Mouse (Mus musculus): ENCODE results near the gene E030025P04Rik. TPM values are rescaled to one million over a fixed set of nuclear protein-coding genes. Genes with fewer than 3 reads are reported as not detected.
A peak's percentile ranks its signal among the peaks of the same experiment; 100 is the strongest.

E030025P04Rik gene
- total RNA-seq (2021), result not detected
- long read RNA-seq, experiment 1, result 0 reads
- long read RNA-seq, experiment 2, result 0 reads

DNA sequence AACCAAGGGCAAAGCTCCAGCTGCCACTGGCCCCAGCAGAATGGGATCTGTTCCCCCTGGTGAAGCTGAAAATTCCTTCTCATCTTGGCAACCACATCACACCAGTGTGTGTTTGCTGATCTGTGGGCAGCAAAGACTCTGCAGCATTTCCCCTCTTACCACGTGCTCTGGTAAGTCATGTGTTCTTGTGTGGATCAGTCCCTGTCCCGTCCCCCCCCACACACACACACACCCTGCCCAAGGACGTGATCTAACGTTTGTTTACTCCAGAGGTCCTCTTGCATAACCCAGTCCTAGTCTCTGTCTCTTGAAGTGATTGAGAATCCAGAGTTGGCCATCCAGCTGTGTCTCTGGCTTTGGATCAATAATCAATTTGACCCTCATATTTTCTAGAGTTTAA lies at the start of gene E030025P04Rik:
Gene E030025P04Rik (minus strand): TSS at position 134 of the 400 bp plus-strand sequence.
- peak in 1 of 2 experiments; percentile 22 for DNase-seq

DNA sequence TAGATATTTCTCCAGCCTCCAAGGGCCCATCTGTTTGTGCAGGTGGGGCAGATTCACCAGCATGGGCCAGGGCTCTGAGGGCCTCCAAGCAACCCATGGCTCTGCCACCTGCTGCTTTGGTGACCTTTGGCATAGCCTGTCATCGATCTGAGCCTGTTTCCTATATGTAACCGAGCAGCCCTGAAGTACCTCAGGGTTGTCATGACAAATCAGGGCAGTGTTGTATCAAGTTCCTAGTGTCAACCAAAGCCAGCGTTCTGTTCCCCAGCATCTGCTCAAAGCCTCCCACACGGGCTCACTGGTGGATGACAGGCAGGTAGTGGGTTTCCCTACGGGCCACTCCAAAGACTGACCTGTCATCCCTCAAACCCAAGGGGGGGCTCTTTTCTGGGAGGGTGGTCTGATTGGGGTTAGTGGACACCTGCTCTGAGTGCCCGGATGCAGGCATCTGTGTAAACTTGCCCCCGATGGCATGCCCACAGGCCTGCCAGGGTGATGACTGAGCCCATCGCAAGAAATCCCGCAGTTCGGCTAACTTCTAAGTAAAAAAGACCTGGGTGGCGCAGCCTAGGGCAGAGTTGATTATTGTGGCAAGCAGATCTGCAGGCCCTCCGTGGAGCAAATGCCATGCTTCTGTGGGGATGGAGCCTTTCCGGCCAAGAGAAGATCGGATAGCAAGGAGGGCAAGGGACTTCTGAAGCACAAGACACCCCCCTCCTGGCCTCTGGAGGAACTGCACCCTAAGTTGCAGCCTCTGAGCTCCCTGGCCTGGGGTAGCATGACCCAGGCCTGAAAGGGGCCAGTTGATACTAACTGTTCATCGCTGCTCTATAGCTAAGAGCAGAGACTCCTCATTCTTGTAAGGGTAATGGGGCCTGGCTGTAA lies 48.7 kb upstream of the E030025P04Rik start:
- DNase-seq, result peak; percentile 81 to 87

DNA sequence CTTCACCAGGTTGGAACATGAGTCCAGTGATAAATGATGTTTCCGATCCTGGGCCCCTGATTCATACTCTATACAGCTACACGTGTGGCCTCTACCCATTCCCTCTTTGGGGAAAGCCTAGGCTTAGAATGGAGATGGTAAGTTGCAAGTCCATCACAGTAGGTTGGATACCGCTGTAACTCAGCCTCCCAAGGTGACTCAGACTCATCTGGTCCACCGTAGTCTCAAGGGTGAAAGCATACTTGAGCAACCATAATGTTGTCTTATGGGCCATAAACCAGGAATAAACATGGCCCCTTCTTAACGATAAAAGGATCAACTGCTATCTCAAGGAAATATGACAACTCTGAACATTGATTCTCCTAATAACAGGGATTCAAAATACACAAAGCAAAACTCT lies 44.1 kb upstream of the E030025P04Rik start:
- DNase-seq, result no peak

DNA sequence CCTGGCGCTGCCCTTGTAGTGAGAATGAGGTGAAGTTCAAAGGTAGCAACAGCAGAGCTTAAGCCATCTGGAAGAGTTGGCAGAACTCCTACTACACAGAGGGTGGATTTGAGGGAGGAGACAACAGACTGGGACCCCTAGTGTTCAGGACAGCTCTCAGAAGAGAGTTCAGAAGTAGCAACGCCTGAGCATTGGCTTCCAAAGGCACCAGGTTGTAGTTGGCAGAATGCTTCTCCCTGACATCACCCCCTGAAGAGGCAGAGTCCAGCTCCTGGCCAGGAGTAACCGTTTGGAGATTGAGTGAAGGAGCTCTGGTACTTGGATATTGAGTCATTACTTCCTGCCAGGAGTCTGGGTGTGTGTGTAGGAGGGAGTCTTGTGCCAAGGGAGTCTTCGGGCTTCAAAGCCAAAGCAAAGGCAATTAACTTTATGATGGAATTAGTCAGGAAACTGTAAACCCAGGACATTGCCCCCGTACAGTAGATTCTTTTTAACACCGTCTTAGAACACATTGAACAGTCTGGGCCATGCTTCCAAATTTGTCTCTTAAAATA lies 43.5 kb upstream of the E030025P04Rik start:
- DNase-seq, result no peak

DNA sequence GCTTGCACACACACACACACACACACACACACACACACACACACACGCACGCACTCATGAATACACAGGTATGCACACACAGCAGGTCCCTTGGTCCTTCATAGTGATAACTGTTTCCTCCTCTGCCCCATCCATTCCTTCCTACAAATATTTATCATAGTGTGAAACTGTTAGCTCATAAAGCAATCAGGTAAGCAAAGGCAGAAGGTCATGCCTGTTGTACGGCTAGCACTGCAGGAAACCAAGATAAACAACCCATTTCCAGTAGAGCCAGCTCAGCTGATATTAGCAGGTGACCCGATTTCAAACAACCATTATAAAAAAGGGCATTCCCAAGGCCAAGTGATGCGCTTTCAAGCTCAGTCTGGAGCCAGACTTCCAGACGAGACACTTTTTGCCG lies 36.9 kb upstream of the E030025P04Rik start:
- no peak for DNase-seq

DNA sequence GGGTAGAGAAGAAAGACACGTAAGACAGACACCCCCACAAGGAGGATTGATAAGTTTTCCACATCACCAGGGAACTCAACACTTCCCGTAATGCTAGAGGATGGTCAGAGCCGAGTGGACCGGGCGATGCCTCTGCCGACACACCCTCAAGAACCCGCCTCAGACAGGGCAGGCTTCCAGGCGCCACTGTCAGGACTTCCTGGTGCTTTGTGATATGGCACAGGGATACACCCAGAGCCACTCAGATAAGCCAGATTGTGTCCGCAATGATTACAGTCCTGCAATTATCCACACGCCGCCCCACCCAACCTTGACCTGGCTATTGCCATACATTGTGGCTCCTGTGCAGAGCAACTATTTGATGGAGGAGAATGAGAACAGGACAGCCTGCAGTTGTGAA lies 36.1 kb upstream of the E030025P04Rik start:
- no peak for DNase-seq

DNA sequence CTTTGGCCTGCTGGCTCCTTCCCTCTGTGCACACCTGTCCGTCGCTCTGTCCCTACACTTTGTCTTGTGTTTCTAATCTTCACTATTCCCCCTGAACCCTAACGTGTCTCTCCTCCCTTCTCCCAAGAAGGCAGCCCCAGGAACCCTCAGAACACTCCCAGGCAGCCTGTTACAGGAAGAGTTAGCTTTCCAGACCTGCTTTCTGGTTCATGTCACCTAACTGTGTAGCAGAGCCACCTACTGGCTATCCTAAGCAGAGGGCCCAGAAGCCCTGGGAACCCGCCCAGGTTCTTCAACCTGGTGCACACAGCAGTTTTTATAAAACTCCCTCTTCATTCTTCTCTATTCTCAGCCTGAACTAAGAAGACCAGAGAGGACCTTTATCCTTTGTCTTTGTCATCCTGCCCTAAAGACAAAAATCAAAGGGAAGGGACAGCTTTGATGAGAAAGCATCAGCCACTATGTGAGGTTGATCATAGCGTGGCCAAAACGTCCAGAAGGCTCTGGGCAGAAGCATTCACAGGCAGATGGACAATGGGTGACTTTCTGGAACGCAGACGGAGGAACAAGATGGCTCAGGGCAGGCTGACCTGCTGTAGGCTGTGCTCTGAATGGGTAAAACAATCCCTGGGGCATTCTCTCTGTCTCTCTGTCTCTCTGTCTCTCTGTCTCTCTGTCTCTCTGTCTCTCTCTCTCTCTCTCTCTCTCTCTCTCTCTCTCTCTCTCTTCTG lies 34.8 kb upstream of the E030025P04Rik start:
- peak; percentile 50 to 65 for DNase-seq

DNA sequence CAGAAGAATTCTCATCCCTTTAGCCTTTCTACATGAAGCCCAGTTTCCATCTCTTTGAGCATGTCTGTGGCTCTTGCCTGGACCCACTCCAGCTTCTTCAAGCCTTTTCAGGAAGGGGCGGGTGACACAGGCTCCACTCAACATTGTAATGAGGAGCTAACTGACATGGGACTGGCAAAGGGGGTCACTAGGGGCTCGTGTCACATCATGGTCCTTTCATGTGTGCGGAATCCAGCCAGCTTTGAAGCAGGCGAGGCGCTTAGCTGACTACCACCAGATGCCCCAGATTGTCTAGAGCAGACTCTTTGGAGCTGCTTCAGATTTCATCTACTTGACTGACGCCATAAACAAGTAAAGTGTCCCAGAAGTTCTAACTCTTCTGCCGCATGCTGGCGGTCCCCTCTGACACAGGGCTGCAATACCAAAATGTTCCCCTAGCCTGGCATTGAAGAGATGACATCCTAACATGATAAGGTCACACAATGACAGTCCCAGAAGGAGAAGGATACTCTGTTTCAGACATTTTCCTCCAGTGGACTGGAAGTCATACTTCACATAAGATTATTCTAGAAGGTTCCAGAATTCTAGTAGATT lies 31.3 kb upstream of the E030025P04Rik start:
- DNase-seq, result no peak

DNA sequence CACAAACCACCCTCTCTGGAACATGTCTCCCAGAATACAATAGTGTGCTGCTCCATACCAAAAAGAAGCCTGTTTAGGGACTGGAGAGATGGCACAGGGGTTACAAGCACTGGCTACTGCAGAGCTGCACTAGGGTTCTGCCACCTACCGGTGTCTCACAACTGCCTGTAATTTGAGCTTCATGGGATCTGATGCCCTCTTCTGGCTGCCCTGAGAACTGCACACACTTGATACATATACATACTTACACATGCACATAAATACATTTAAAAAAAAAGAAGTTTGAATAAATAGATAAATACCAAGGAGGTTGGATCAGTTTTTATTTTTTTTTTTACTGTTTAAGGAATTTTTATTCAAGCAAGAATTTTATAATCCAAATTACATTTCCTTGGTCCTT lies 28.1 kb upstream of the E030025P04Rik start:
- no peak for DNase-seq

DNA sequence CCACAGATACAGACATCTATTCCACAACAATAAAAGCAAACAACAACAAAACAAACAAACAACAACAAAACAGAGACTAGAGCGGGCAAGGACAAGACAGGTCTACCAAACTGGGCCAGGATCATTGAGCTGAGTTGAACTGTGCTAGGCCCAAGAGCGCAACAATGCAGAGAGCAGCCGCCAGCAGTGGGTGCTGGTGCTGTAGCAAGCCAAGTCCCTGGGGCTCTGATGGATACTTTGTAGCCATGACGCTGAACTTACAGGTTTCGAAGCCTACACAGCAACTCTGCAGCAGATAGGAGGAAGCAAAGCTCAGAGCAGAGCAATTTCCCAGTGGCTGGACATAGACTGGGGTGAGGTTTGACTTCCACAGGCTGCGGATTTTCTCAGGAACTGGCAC lies 26.6 kb upstream of the E030025P04Rik start:
- DNase-seq, result no peak

DNA sequence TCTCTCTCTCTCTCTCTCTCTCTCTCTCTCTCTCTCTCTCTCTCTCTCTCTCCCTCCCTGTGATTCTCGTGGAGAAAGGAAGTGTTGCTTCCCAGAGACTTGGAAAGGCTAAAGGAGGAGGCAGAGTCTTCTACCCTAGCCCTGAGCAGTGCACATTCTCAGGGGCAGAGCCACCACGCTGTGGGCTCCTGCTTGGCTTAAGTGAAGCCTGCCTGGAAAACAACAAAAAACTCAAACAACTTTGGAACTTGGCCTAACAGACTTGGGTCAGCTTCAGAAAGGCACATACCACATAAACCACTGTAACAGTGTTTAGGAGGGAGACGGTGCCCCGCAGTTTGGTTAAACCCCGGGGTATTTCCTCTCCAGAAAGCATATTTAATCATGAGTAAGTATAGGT lies 13.5 kb upstream of the E030025P04Rik start:
- no peak for DNase-seq

DNA sequence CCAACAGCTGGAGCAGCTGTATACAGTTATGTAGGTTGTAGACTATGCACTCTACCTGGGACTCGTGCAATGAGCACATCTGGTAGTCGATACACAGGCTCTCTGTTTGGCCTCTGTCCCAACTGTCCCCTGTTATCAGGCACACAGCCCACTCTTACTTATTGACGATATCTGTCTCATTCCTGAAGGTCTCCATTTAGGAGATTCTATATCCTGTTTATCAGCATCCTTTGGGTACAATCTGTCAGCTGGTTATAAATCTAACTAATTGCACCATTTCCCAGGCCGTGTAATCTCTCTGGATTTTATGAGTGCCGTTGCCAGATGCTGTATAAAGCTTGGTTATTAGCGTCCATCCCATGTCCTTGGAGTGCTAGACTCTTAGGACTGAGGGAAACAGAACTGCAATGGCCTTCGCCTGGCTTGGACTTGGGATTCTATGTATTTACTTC lies 747 bp upstream of the E030025P04Rik start:
- DNase-seq, result no peak

DNA sequence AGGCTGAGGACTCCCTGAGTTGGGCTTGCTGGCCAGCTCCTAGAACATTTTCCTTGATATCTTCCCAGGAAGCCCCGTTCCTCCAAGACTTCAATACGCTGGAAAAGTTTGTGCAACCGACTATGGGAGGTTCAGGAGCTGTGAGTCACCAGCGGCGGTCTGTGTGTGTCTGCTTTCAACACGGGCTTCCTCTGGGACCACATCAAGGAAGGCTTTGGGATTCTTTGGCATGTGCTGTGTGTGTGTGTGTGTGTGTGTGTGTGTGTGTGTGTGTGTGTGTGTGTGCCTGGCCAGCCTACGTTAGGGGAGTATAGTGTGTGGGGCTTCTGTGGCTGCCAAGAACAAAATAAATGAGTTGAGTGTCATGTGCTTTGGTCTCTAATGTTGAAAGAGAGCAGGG lies 17.7 kb downstream of the E030025P04Rik start:
- DNase-seq, result peak; percentile 63 to 70

DNA sequence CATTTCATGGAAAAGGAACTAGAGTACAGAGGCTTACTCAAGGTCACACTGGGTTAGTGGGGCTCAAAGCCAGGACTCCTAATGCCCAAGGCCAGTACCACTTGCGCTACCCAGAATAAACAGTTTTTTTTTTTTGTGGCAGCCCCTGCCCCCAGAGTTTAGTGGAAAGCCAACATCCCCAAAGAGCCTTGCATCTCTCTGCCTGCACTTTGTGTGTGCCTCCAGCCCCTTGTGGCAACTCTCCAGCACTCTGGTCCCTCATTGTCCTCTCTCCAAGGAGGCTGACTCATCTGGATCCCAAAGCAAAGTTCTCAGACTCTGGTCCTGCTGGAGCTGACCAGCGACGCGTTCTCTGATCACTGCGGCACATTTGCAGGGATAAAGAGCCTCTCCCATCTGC lies 18.7 kb downstream of the E030025P04Rik start:
- peak; percentile 58 to 75 for DNase-seq

DNA sequence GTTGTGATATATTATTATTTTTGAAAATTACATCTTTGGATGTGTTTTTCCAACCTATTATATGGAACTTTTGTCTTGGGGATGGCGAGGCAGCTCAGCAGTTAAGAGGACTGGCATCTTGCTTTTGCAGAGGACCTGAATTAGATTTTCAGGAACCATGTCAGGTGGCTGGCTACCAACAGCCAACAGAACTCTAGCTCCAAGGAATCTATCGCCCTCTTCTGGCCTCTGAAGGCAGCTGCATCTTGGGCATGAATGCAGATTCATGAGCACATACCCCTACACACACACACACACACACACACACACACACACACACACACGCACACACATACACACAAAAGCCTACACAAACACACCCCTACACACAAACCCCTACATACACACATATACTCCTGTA lies 19.9 kb downstream of the E030025P04Rik start:
- DNase-seq, result peak in 1 of 2 experiments; percentile 20

DNA sequence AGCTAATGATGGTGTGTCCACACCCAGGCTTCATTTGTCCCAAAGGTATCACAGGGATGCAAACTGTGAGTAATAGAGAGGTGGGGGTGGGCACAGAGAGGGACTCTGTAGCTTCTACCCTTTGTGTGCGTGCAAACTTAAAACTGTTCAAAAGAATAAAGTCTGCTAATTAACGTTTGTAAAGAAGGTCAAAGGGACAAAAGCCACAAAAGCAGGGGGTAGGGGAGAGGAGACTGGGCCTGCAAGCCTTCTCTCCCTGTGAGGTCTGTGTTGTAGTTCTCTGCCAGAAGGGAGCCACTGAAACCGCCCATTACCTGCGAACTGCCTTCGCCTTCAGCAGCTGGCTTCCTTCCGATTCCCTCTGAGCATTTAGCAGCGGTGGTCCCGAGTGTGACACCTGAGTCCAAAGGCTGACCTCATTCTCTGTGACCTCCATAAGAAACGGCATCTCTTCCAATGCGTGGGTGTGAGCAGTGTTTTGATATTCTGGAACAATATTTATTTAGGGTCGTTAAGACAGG lies 34.3 kb downstream of the E030025P04Rik start:
- DNase-seq, result no peak

DNA sequence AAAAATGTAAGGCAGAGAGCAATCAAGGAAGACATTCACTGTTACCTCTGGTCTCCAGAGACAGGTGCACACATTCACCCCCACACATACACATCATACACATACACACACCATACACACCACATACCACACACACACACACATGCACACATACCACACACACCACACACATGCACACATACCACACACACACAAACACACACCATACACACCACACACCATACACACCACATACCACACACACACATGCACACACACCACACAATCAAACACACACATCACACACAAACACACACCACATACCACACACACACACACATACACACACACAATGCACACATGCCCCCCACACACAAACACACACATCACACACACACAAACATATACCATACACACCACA lies 35.1 kb downstream of the E030025P04Rik start:
- DNase-seq, result no peak

DNA sequence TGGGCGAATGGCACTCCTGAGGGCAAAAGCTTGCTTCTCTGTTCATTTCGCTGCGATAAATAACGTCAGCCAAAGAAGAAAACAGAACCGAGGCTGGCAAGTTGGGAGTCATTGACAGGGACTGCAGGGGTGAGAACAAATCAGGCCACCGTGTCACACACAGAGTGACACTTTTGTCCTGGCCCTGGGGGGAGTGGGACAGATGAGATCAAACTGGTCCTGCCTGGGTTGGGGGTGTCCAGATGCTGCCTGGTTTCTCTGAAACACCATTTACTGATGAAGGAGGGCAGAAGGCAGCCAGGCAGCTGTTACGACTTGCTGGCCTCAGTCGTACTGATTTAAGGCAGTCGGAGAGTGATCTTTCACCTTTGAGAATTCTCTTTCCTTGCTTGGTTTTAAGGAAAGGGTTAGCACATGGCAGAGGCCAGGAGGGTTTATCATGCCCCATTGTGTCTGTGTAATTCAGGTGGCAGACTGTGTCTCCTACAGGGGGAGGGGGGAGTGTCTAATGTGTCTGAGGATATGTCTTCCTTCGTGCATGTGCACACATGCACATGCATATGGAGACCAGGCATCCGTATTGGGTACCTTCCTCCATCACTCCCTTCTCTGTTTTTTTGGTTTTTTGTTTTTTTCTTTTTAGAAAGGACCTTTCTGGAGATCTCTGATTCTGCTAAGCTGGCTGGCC lies 36.5 kb downstream of the E030025P04Rik start:
- DNase-seq, result no peak

DNA sequence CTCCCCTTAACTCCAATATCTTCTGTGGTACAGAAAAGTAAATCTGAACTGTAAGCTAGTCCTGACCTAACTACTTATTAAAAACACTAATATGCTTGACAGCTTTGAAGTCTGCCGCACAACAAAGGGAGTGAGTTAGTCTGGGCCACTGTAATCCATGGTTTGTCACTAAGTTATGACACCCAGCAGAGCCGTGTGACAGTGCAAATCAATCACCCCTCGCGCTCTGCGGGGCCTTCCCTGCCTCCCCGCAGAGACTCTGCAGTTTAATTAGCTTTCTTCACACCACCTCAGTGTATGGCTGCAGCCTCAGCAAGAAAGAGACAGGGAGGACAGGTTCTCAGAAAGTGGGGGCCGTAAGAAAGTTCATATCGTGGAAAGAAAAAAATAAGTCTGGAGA lies 37.4 kb downstream of the E030025P04Rik start:
- DNase-seq, result no peak

DNA sequence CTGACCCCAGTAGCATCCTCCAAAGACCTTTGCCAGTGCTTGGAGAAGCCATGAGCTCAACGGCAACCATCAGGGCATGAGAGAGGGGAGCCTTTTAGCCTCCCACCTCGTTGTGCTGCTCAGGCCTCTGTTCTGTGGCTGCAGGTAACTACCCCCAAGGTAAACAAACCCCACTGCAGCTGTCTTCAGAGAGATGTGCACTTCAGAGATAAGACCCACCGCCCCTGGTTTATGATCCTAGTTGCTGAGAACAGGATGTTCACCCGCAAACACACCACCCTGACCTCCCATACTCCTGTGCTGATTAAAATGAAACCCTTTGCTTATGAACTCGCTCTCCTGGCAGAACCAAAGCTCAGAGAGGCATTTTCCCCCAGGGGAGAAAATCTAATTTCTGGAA lies 38.0 kb downstream of the E030025P04Rik start:
- DNase-seq, result no peak

DNA sequence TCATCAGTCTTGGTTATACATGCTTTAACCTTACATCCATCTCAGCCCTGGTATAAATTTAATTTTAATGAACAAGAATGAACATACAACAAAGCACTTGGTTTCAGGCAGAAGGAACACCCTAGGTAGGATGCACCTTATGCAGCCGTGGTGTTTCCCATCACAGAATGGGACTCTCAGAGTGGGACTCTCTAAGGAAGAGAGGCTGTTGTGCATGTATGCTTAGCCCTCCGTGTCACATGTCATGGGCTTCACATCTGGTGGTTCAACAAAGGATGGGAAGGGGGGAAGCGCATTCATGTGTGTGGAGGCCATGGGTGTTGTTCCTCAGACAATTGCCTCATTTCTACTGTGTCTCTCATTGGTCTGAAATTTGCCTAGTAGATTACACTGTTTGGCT lies 40.8 kb downstream of the E030025P04Rik start:
- no peak for DNase-seq

DNA sequence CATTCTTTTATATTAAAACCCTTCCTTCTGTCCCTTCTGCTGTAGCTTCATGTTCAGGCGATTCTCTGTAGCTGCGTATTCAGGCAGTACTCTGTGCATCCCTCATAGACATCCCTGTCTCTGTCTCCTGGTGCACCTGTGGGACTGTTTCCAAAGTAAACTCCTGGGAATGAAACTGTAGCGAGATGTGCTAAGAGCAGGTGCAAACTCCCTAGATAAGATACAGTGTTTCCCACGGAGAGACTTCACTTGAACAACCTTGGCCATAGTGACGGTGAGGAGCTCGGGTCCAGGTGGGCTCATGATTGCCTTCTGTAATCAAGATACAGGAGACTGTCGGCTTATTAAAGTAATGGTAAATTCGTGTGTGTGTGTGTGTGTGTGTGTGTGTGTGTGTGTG lies 41.5 kb downstream of the E030025P04Rik start:
- no peak for DNase-seq
